Mouse (Mus musculus) E14TG2a.4 (cell line): ENCODE measurements around the gene Gm42674.

Experiments used
- H3K27me3 ChIP-seq: 2 replicates; pipeline ENCODE4 v1.6.1; 2014; ENCODE audit warnings: low read length, control low read depth; ENCODE audit not compliant: insufficient read depth
- H3K36me3 ChIP-seq: 2 replicates; pipeline ENCODE4 v1.6.1; 2014; ENCODE audit warnings: low read length, control low read depth; ENCODE audit not compliant: insufficient read depth
- H3K4me1 ChIP-seq: replicated peaks from 2 replicates; pipeline ENCODE4 v1.6.1; 2014; ENCODE audit warnings: low read depth, low read length, control low read depth
- H3K4me3 ChIP-seq: replicated peaks from 2 replicates; pipeline ENCODE4 v1.5.1; 2014; ENCODE audit warnings: mild to moderate bottlenecking, low read length
- H3K9me3 ChIP-seq: 2 replicates; pipeline ENCODE4 v1.6.1; 2014; ENCODE audit warnings: low read length, control low read depth
- CTCF ChIP-seq: conservative IDR thresholded peaks from 2 replicates; pipeline ENCODE4 v1.5.1; 2014; ENCODE audit warnings: low read length
- NANOG ChIP-seq: IDR thresholded peaks from 2 replicates; pipeline ENCODE4 v1.6.1; 2014; ENCODE audit warnings: borderline replicate concordance, low read length, mixed read lengths
- POU5F1 ChIP-seq: IDR thresholded peaks from 2 replicates; pipeline ENCODE4 v1.6.1; 2014; ENCODE audit warnings: low read length, borderline replicate concordance

Gm42674 gene

GRCm38 (mm10) chr3:90652878-90653508 is 51.3 kb downstream of the Gm42674 start:
- H3K36me3 ChIP-seq, result no peaks in the 10 kb centered on the region
- peaks cover 8% of the 10 kb centered on the region; the same call in 1 of the 2 replicates for H3K27me3 ChIP-seq
- no peaks in the 10 kb centered on the region for H3K9me3 ChIP-seq
- no peak overlapping the region for H3K4me3 ChIP-seq
- TF ChIP-seq POU5F1 (no peak), CTCF (peak; percentile 63)
- no peaks in the 10 kb centered on the region for H3K4me1 ChIP-seq

GRCm38 (mm10) chr3:90653717-90654116 is 52.0 kb downstream of the Gm42674 start, which contains the start of gene S100a7a:
TSS of gene S100a7a (plus strand) at chr3:90654017.
- peaks cover 8% of the 10 kb centered on the region; the same call in 1 of the 2 replicates for H3K27me3 ChIP-seq
- H3K4me3 ChIP-seq, result no peak within 1 kb of the TSS
- TF ChIP-seq NANOG (no peak), POU5F1 (no peak), CTCF (no peak)
- no peaks in the 10 kb centered on the region for H3K9me3 ChIP-seq
- no peaks in the 10 kb centered on the region for H3K4me1 ChIP-seq
- no peaks in the 10 kb centered on the region for H3K36me3 ChIP-seq
